Mouse (Mus musculus) small intestine, adult 2 months (tissue): ENCODE measurements around the gene Hoxc10.

Source experiments
- CTCF ChIP-seq: fragments of 200-500 bp; IDR thresholded peaks from 2 replicates; pipeline ENCODE4 v1.5.1; 2012; ENCODE audit warnings: low read depth, mild to moderate bottlenecking, control low read depth, inconsistent platforms, low read length, moderate library complexity, mixed read lengths; ENCODE audit not compliant: insufficient replicate concordance, insufficient read length; ENCODE audit errors: extremely low read depth
- POLR2A ChIP-seq: fragments of 200-500 bp; IDR thresholded peaks from 2 replicates; pipeline ENCODE4 v1.6.1; 2012; ENCODE audit warnings: low read depth, mild to moderate bottlenecking, control low read depth, inconsistent platforms, low read length, moderate library complexity

DNA sequence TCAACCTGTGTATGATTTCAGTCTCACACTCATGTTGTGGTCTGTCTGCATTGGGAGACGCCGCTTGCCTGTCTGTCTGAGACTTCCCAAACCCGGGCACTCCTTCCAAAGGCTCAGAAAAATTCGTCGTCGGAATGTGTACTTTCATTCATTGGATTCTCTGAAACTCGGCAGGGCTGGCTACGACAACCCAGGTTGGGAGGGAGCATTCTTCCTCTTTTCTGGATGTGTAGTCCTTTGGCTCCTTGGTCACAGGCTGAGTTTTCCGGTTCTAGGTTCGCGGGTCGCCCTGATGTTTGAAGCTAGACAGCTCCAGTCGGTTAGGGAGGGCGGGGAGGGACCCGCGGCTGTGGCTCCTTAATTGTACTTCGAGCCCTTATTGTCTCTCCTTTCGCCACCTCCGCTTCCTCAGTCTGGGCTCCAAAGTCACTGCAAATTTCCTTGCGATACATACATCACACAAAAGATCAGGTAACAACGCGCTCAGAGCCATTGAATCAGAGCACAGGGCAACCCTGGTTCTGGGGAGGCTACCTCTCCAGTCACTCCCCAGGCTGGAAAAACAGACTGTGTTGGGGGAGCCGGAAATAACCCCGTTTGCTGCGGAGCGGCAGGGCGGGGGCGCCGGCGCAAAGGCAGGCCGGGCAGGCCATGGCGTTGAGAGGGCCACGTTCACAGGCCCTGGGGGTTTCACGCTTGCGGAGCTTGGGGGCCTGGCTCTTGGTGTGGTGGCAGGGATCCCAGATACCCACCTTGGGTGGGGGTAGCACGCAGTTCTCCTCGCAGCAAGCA lies 10.2 kb downstream of the Hoxc10 start:
- TF ChIP-seq CTCF (no peak), POLR2A (no peak)
